15 mouse cellular contexts compared by ENCODE assay signal in genomic region chr8:121175540-121176090, GRCm38 (mm10). TPM values are rescaled to one million over a fixed set of nuclear protein-coding genes. Genes with fewer than 3 reads are reported as not detected.
DNase-seq lines count a peak whose midpoint lies in the region; ATAC-seq and TF ChIP-seq lines count a peak whose summit lies in the region.
"Had no signal": no experiment of that assay in that cellular context is flagged by ENCODE, and none has a peak within 500 bp of the region (broad histone marks: within the 10 kb centered on the region; RNA-seq: fewer than 3 reads in every experiment).

No protein-coding gene starts in this region.

- WGBS in forebrain, embryonic 10.5 days = 79% methylated on average over 8 of the region's 8 CpGs
- 59% methylated on average over 8 of the region's 8 CpGs for WGBS in forebrain, embryonic 12.5 days
- WGBS in kidney, embryonic 14.5 days = 48% methylated on average over 8 of the region's 8 CpGs
- 74% methylated on average over 8 of the region's 8 CpGs for WGBS in midbrain, embryonic 10.5 days
- 77% methylated on average over 8 of the region's 8 CpGs for WGBS in midbrain, postnatal 0 days
- 46% methylated on average over 8 of the region's 8 CpGs for WGBS in limb, embryonic 12.5 days

- TF ChIP-seq CTCF in midbrain, postnatal 0 days (IDR thresholded peaks at IDR 0.05) = no peak

- H3K4me1 ChIP-seq in forebrain, embryonic 10.5 days = peaks cover 60% of the 10 kb centered on the region
- H3K4me1 ChIP-seq in forebrain, embryonic 12.5 days = peaks cover 14% of the 10 kb centered on the region
- peaks cover 38% of the 10 kb centered on the region for H3K4me1 ChIP-seq in kidney, embryonic 14.5 days (ENCODE audit: control insufficient read depth, insufficient read depth, low read length)
- peaks cover 31% of the 10 kb centered on the region for H3K4me1 ChIP-seq in midbrain, embryonic 10.5 days
- H3K4me1 ChIP-seq in midbrain, postnatal 0 days (ENCODE audit: insufficient read depth, low read length) = no peaks in the 10 kb centered on the region
- H3K4me1 ChIP-seq in limb, embryonic 12.5 days (replicated peaks) = peaks cover 54% of the 10 kb centered on the region

- H3K36me3 ChIP-seq in forebrain, embryonic 10.5 days (replicated peaks) = no peaks in the 10 kb centered on the region
- no peaks in the 10 kb centered on the region for H3K36me3 ChIP-seq in forebrain, embryonic 12.5 days (replicated peaks)
- no peaks in the 10 kb centered on the region for H3K36me3 ChIP-seq in kidney, embryonic 14.5 days (ENCODE audit: control insufficient read depth, insufficient read depth, low read length)
- H3K36me3 ChIP-seq in midbrain, embryonic 10.5 days = no peaks in the 10 kb centered on the region
- no peaks in the 10 kb centered on the region for H3K36me3 ChIP-seq in midbrain, postnatal 0 days (ENCODE audit: insufficient read depth, low read length)
- no peaks in the 10 kb centered on the region for H3K36me3 ChIP-seq in limb, embryonic 12.5 days

- 0 out of 2 replicates have a peak, but pooled peaks cover 21% of the 10 kb centered on the region for H3K27me3 ChIP-seq in forebrain, embryonic 10.5 days (ENCODE audit: poor library complexity, severe bottlenecking)
- peaks cover 23% of the 10 kb centered on the region for H3K27me3 ChIP-seq in forebrain, embryonic 12.5 days
- H3K27me3 ChIP-seq in kidney, embryonic 14.5 days (ENCODE audit: control insufficient read depth, insufficient read depth, low read length) = no peaks in the 10 kb centered on the region
- H3K27me3 ChIP-seq in midbrain, embryonic 10.5 days (ENCODE audit: low read depth, poor library complexity, severe bottlenecking) = no peaks in the 10 kb centered on the region; the same call in 1 of the 2 replicates
- H3K27me3 ChIP-seq in midbrain, postnatal 0 days (ENCODE audit: insufficient read depth, low read length) = no peaks in the 10 kb centered on the region
- 0 out of 2 replicates have a peak, but pooled peaks cover 4% of the 10 kb centered on the region for H3K27me3 ChIP-seq in limb, embryonic 12.5 days

- H3K9ac ChIP-seq in forebrain, embryonic 12.5 days = no peak overlapping the region
- H3K9ac ChIP-seq in kidney, embryonic 14.5 days (ENCODE audit: low read depth, low read length) = 0 out of 2 replicates have a peak overlapping the region, but pooled peaks have one; percentile 9
- H3K9ac ChIP-seq in midbrain, postnatal 0 days (replicated peaks; ENCODE audit: low read length, poor library complexity, severe bottlenecking) = no peak overlapping the region
- H3K9ac ChIP-seq in limb, embryonic 12.5 days (replicated peaks) = peak overlapping the region; percentile 37; the same call in 1 of the 2 replicates

- H3K4me3 ChIP-seq in forebrain, embryonic 10.5 days = no peak overlapping the region
- H3K4me3 ChIP-seq in forebrain, embryonic 12.5 days (replicated peaks) = no peak overlapping the region
- H3K4me3 ChIP-seq in kidney, embryonic 14.5 days (ENCODE audit: low read length) = no peak overlapping the region
- H3K4me3 ChIP-seq in midbrain, embryonic 10.5 days = no peak overlapping the region
- H3K4me3 ChIP-seq in midbrain, postnatal 0 days (ENCODE audit: low read depth, low read length) = no peak overlapping the region
- H3K4me3 ChIP-seq in limb, embryonic 12.5 days (replicated peaks) = peak overlapping the region; percentile 23
- H3K4me3 ChIP-seq: erythroblast, embryonic 14.5 days had no signal

- H3K27ac ChIP-seq in forebrain, embryonic 10.5 days = peak overlapping the region; percentile 66
- H3K27ac ChIP-seq in forebrain, embryonic 12.5 days = no peak overlapping the region
- peak overlapping the region; percentile 6 for H3K27ac ChIP-seq in kidney, embryonic 14.5 days (ENCODE audit: low read depth, low read length)
- peak overlapping the region; percentile 13 for H3K27ac ChIP-seq in midbrain, embryonic 10.5 days (replicated peaks)
- no peak overlapping the region for H3K27ac ChIP-seq in midbrain, postnatal 0 days (ENCODE audit: low read depth, low read length)
- peak overlapping the region; percentile 82 for H3K27ac ChIP-seq in limb, embryonic 12.5 days

- no peaks in the 10 kb centered on the region for H3K9me3 ChIP-seq in forebrain, embryonic 10.5 days
- H3K9me3 ChIP-seq in forebrain, embryonic 12.5 days = no peaks in the 10 kb centered on the region
- H3K9me3 ChIP-seq in kidney, embryonic 14.5 days (ENCODE audit: control insufficient read depth, low read length) = no peaks in the 10 kb centered on the region
- no peaks in the 10 kb centered on the region for H3K9me3 ChIP-seq in midbrain, embryonic 10.5 days (replicated peaks)
- H3K9me3 ChIP-seq in midbrain, postnatal 0 days (ENCODE audit: low read length) = no peaks in the 10 kb centered on the region
- no peaks in the 10 kb centered on the region for H3K9me3 ChIP-seq in limb, embryonic 12.5 days

- no peak for DNase-seq in forebrain, embryonic 10.5 days (ENCODE audit: extremely low spot score, low spot score)
- DNase-seq in kidney, adult 8-10 months = no peak
- DNase-seq in midbrain, embryonic 10.5 days (ENCODE audit: low spot score) = no peak
- DNase-seq in midbrain, postnatal 0 days (ENCODE audit: low spot score) = no peak
- no peak for DNase-seq in testis, postnatal 14 days (ENCODE audit: low spot score)
- DNase-seq: adrenal gland, postnatal 10 days; cerebellum, postnatal 25 days; heart, postnatal 36 days; lung, adult 18-20 months; right cerebral cortex, postnatal 14 days had no signal

- no peak for ATAC-seq in forebrain, embryonic 12.5 days (ENCODE audit: low FRiP score)
- peak; percentile 17; the same call in 1 of the 2 replicates for ATAC-seq in kidney, embryonic 14.5 days (ENCODE audit: low FRiP score, low TSS enrichment)
- ATAC-seq in midbrain, postnatal 0 days (ENCODE audit: low FRiP score) = no peak
- ATAC-seq in limb, embryonic 12.5 days (ENCODE audit: insufficient number of reproducible peaks, insufficient read depth, low FRiP score, low TSS enrichment, low read depth) = peak; percentile 17; the same call in 1 of the 2 replicates

- no peak overlapping the region for H3K4me2 ChIP-seq in forebrain, embryonic 12.5 days
- peak overlapping the region; percentile 8 for H3K4me2 ChIP-seq in kidney, embryonic 14.5 days (replicated peaks; ENCODE audit: low read depth, low read length)
- H3K4me2 ChIP-seq in midbrain, postnatal 0 days (ENCODE audit: low read depth, low read length, poor library complexity, severe bottlenecking) = no peak overlapping the region
- H3K4me2 ChIP-seq in limb, embryonic 12.5 days = peak overlapping the region; percentile 49

RNA-seq across cellular contexts. Expression of gene Foxl1, which starts 47.9 kb away (rescaled TPM):
- 0.76 and 0.79 TPM in 2 replicates for polyA plus RNA-seq in forebrain, embryonic 10.5 days (2016; fragmentation: Nextera tagmentation; extraction: Ambion mirVana)
- 0.18 and 0.36 TPM in 2 replicates for polyA plus RNA-seq in forebrain, embryonic 12.5 days (2016; fragmentation: Nextera tagmentation; extraction: Ambion mirVana)
- 6.6 and 7.1 TPM in 2 replicates for polyA plus RNA-seq in kidney, embryonic 14.5 days (2014; fragmentation: Nextera tagmentation; extraction: Ambion mirVana)
- 1.1 TPM in 2 replicates for polyA plus RNA-seq in midbrain, embryonic 10.5 days (2016; fragmentation: Nextera tagmentation; extraction: Ambion mirVana)
- 0.09 and 0.22 TPM in 2 replicates for total RNA-seq in midbrain, postnatal 0 days (2014; rRNA removed)
- 0.12 and 0.20 TPM in 2 replicates for polyA plus RNA-seq in midbrain, postnatal 0 days (2015; fragmentation: Nextera tagmentation; extraction: Ambion mirVana)
- polyA plus RNA-seq in limb, embryonic 12.5 days (2016; fragmentation: Nextera tagmentation; extraction: Ambion mirVana) = 0.08 TPM in 2 replicates
- total RNA-seq: layer of hippocampus, adult 18-20 months had no signal
- polyA plus RNA-seq: erythroblast, embryonic 14.5 days had no signal

RNA-seq across cellular contexts. Expression of gene Foxc2, which starts 59.6 kb away (rescaled TPM):
- 4.6 and 6.1 TPM in 2 replicates for polyA plus RNA-seq in forebrain, embryonic 10.5 days (2016; fragmentation: Nextera tagmentation; extraction: Ambion mirVana)
- 3.3 and 4.6 TPM in 2 replicates for polyA plus RNA-seq in forebrain, embryonic 12.5 days (2016; fragmentation: Nextera tagmentation; extraction: Ambion mirVana)
- 48.3 and 52.3 TPM in 2 replicates for polyA plus RNA-seq in kidney, embryonic 14.5 days (2014; fragmentation: Nextera tagmentation; extraction: Ambion mirVana)
- polyA plus RNA-seq in midbrain, embryonic 10.5 days (2016; fragmentation: Nextera tagmentation; extraction: Ambion mirVana) = 5.1 and 6.1 TPM in 2 replicates
- total RNA-seq in midbrain, postnatal 0 days (2014; rRNA removed) = 7.6 and 10.9 TPM in 2 replicates
- 2.6 and 2.8 TPM in 2 replicates for polyA plus RNA-seq in midbrain, postnatal 0 days (2015; fragmentation: Nextera tagmentation; extraction: Ambion mirVana)
- polyA plus RNA-seq in limb, embryonic 12.5 days (2016; fragmentation: Nextera tagmentation; extraction: Ambion mirVana) = 6.0 and 8.6 TPM in 2 replicates
- polyA plus RNA-seq: erythroblast, embryonic 14.5 days had no signal

Comparison
In these comparisons a context has a peak if more than half of its experiments do, and no peak if none do; other contexts are left out.
1. H3K27ac ChIP-seq: peak in forebrain, embryonic 10.5 days (single experiment), kidney, embryonic 14.5 days (single experiment), midbrain, embryonic 10.5 days (single experiment) and limb, embryonic 12.5 days (single experiment); none in forebrain, embryonic 12.5 days (single experiment) and midbrain, postnatal 0 days (single experiment).
2. ATAC-seq: peak in kidney, embryonic 14.5 days (single experiment) and limb, embryonic 12.5 days (single experiment); none in forebrain, embryonic 12.5 days (single experiment) and midbrain, postnatal 0 days (single experiment).
3. H3K4me2 ChIP-seq: peak in kidney, embryonic 14.5 days (single experiment) and limb, embryonic 12.5 days (single experiment); none in forebrain, embryonic 12.5 days (single experiment) and midbrain, postnatal 0 days (single experiment).
4. H3K9ac ChIP-seq: peak in kidney, embryonic 14.5 days (single experiment) and limb, embryonic 12.5 days (single experiment); none in forebrain, embryonic 12.5 days (single experiment) and midbrain, postnatal 0 days (single experiment).